Mouse (Mus musculus): ENCODE measurements around the gene Gimap7. TPM values are rescaled to one million over a fixed set of nuclear protein-coding genes. Genes with fewer than 3 reads are reported as not detected.

Gimap7 gene
- total RNA-seq (2017): 121 TPM in 2 replicates

DNA sequence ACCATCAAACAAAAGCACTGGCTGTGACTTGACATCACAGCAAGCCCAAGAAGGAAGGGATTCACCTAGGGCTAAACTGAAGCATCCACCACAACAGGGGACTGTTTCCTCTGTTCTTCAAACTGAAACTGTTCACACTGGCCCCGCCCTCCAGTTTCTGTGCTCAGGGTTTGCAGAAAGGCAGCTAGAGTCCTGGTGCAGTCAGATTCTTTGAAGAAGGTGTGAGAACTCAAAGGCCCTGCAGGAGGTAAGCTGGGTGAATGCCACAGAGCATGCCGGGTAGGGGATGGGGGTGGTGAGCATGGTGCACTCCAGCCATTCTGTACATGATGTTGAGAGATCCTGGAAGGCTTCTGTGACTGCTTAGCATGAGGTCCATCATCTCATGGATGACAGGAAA is at the start of gene Gimap7, which contains the start of gene Gm28053:
Gene Gimap7, plus strand, starts transcription at position 167 of the 400 bp plus-strand sequence.
Gene Gm28053, plus strand, starts transcription at position 153 of the 400 bp plus-strand sequence.
- ATAC-seq (ENCODE audit: extremely low read depth, insufficient number of reproducible peaks, low FRiP score, poor library complexity, severe bottlenecking): peak; percentile 84

- no peak for ATAC-seq (ENCODE audit: extremely low read depth, insufficient number of reproducible peaks, low FRiP score, poor library complexity, severe bottlenecking)
Measured at GRCm38 (mm10) chr6:48669446-48669969, 48.9 kb upstream of the Gimap7 start.

- no peak for ATAC-seq (ENCODE audit: extremely low read depth, insufficient number of reproducible peaks, low FRiP score, poor library complexity, severe bottlenecking)
Measured at GRCm38 (mm10) chr6:48674291-48675058, 43.9 kb upstream of the Gimap7 start.

- ATAC-seq (ENCODE audit: extremely low read depth, insufficient number of reproducible peaks, low FRiP score, poor library complexity, severe bottlenecking): no peak
Measured at GRCm38 (mm10) chr6:48675400-48675930, 43.0 kb upstream of the Gimap7 start.

- peak; percentile 66 for ATAC-seq (ENCODE audit: extremely low read depth, insufficient number of reproducible peaks, low FRiP score, poor library complexity, severe bottlenecking)
Measured at GRCm38 (mm10) chr6:48675931-48676859, 42.2 kb upstream of the Gimap7 start, which contains the start of gene Gimap9. Gene Gimap9 (plus strand): TSS chr6:48676129.

DNA sequence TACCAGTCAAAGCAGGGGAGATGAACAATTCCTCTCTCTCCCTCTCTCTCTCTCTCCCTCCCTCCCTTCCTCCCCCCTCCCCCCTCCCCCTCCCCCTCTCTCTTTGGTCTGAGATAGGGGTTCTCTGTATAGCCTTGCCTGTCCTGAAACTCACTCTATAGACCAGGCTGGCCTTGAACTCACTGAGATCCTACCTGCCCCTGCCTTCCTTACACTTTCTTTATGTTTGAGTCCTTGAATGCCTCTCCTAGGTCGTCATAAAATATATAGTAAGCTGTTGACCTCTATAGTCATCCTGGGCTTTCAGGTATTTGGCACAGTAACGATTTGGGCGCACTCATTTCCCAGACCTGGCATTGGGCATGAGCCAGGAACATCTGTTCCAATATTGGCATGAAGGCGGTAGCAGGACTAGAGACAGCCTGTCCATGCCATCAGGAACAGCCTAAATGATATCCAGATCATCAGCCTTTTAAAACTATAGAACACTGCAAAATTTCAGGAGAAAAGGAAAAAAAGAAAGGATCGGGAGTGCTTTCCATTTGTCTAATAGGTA is 41.5 kb upstream of the Gimap7 start:
- no peak for ATAC-seq (ENCODE audit: extremely low read depth, insufficient number of reproducible peaks, low FRiP score, poor library complexity, severe bottlenecking)

- ATAC-seq (ENCODE audit: extremely low read depth, insufficient number of reproducible peaks, low FRiP score, poor library complexity, severe bottlenecking): no peak
Measured at GRCm38 (mm10) chr6:48677492-48678345, 40.7 kb upstream of the Gimap7 start.

DNA sequence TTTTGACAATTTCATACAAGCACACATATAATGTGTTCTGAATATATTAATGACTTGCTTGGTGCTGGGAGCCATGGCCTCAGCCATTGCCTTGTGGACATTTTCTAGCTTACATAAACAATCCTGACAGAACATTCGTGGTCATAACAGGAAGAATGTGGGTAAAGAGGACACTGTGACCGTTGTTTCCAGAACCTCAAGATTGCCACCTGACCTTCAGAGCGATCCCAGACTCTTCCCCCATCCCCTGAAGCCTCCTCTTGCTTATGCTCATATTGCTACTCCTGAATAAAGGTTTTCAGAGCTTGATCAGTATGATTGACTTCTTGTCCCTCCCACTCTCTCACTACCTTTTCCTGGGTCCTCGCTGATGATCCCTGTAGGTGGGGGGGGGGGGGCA is 40.0 kb upstream of the Gimap7 start:
- no peak for ATAC-seq (ENCODE audit: extremely low read depth, insufficient number of reproducible peaks, low FRiP score, poor library complexity, severe bottlenecking)

DNA sequence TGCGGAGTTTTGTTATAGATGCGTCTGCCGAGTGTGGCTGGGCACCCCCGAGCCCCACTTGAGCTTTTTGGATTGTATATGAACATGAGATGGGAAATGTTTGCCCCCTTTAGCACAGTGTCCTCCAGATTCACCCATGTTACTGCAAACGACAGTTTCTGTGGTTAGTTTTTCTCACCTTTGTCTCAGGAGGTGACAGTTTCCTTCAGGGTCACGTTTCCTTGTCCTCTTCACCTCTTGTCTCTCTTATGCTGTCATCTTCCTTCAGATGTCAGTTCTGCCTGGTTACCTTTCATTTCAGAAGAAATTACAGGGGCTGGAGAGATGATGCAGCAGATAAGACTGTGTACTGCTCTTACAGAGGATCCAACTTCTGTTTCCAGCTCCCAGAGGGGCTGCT is 38.7 kb upstream of the Gimap7 start:
- ATAC-seq (ENCODE audit: extremely low read depth, insufficient number of reproducible peaks, low FRiP score, poor library complexity, severe bottlenecking): no peak

DNA sequence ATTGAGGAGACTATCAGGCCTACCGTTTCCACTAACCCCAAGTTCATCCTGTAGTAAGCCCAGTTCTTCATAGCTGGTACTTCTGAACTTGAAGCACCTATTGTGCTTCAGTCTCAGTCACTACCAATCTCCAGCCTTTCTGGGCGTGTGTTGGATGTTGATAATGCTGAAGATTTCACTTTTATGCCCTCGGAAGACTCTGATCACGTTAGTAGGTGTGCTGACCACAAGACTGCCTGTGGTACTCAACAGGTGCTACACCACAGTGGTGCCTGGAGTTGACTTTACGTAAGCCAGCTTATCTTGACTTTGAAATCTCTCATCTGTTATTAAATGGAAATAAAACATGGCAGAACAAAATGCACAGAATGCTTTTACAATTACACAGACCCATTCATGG is 38.0 kb upstream of the Gimap7 start:
- ATAC-seq (ENCODE audit: extremely low read depth, insufficient number of reproducible peaks, low FRiP score, poor library complexity, severe bottlenecking): no peak

GRCm38 (mm10) chr6:48681472-48682090 is 36.8 kb upstream of the Gimap7 start:
- ATAC-seq (ENCODE audit: extremely low read depth, insufficient number of reproducible peaks, low FRiP score, poor library complexity, severe bottlenecking): no peak

- no peak for ATAC-seq (ENCODE audit: extremely low read depth, insufficient number of reproducible peaks, low FRiP score, poor library complexity, severe bottlenecking)
Measured at GRCm38 (mm10) chr6:48682271-48682670, 36.1 kb upstream of the Gimap7 start.

DNA sequence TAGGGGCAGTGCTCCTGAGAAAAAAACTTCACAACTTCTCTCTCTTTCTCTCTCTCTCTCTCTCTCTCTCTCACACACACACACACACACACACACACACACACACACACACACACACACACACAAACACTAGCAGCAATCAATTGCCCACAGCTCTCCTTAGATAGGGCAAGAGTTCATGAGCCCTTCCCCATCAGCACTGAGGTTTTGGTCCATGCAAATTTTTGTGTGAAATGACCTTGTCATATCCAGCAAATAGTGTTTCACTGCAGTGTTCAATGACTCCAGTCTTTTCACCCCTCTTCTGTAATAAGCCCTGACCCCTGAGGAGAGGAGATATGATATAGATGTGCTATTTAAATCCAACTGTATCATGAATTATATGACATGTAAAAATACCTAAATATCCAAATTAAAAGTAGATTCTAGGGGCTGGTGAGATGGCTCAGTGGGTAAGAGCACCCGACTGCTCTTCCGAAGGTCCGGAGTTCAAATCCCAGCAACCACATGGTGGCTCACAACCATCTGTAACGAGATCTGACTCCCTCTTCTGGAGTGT is 35.1 kb upstream of the Gimap7 start:
- peak; percentile 13; the same call in 1 of the 2 replicates for ATAC-seq (ENCODE audit: extremely low read depth, insufficient number of reproducible peaks, low FRiP score, poor library complexity, severe bottlenecking)

- no peak for ATAC-seq (ENCODE audit: extremely low read depth, insufficient number of reproducible peaks, low FRiP score, poor library complexity, severe bottlenecking)
Measured at GRCm38 (mm10) chr6:48684319-48684718, 34.1 kb upstream of the Gimap7 start, which contains the start of gene Gimap4. Gene Gimap4 (plus strand): TSS chr6:48684549.

GRCm38 (mm10) chr6:48684806-48685205 is 33.6 kb upstream of the Gimap7 start:
- ATAC-seq (ENCODE audit: extremely low read depth, insufficient number of reproducible peaks, low FRiP score, poor library complexity, severe bottlenecking): no peak

GRCm38 (mm10) chr6:48685251-48685650 is 33.2 kb upstream of the Gimap7 start:
- no peak for ATAC-seq (ENCODE audit: extremely low read depth, insufficient number of reproducible peaks, low FRiP score, poor library complexity, severe bottlenecking)
